Mouse (Mus musculus): ENCODE measurements around the gene Clrn2. TPM values are rescaled to one million over a fixed set of nuclear protein-coding genes. Genes with fewer than 3 reads are reported as not detected.

Gene Clrn2
- total and polyA plus RNA-seq, 3 experiments: 0.33 TPM; not detected in 2

DNA sequence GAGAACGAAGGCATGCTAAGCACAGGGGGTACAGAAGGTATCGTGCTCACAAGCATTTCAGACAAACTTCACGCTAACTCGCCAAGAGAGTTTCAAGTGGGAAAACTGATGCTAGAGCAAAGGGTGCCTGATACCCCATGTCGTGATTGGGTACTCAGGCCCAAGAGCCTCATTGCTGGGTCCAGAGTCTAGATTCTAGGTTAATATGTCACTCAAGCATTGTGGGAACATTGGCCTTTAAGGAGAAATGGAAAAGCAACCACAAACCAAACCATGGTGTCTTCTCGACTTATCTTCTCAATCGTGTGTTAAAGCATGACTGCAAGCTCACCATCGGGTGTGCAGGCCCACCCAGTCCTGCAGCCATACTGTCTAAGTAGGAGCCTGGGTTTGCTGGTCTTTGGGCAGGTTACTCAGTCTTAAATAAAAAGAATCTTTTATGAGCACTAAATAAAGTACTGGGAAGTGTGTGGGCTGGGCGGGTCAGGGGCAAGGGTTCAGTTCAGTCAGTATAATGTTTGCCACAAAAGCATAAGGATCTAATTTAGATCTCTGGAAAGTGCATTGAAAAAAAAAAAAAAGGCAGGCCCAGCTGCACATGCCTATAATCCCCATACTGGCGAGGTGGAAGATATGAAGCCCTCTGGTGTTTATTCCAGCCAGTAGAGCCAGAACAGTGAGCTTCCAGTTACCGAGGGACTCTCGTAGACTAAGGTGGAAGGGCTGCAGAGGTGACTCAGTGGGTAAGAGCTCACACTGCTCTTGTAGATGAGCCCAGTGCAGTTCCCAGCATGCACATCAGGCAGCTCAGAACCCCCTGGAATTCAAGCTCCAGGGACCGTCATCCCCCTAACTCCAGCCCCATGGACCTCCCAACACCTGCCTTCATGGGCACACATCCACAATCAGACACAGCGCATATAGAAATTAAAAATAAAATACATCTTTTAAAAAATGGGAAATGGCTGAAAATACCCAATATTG lies 17.3 kb upstream of the Clrn2 start:
- TF ChIP-seq GATA2 (IDR thresholded peaks at IDR 0.05; ENCODE audit: borderline replicate concordance, low read depth, low read length) (no peak), CTCF (IDR thresholded peaks at IDR 0.05; ENCODE audit: low read depth, low read length) (no peak), GATA1 (IDR thresholded peaks at IDR 0.05; ENCODE audit: borderline replicate concordance, low read length) (no peak), TAL1 (conservative IDR thresholded peaks at IDR 0.05; ENCODE audit: low read depth, low read length) (no peak), POLR2AphosphoS5 (IDR thresholded peaks at IDR 0.05; ENCODE audit: insufficient replicate concordance, low read depth, low read length) (no peak)
- no peaks in the 10 kb centered on the region for H3K4me1 ChIP-seq (ENCODE audit: insufficient read depth, low read depth, low read length)
- DNase-seq (ENCODE audit: low spot score) (no peak), ATAC-seq (ENCODE audit: extremely low read depth, insufficient number of reproducible peaks, low FRiP score, poor library complexity, severe bottlenecking) (no peak)
- no peaks in the 10 kb centered on the region for H3K27me3 ChIP-seq (ENCODE audit: insufficient read depth, low read length)
- H3K9me3 ChIP-seq (replicated peaks): no peaks in the 10 kb centered on the region
- no peak overlapping the region for H3K4me3 ChIP-seq (ENCODE audit: low read depth, low read length)
- peaks cover 89% of the 10 kb centered on the region for H3K36me3 ChIP-seq (replicated peaks)

DNA sequence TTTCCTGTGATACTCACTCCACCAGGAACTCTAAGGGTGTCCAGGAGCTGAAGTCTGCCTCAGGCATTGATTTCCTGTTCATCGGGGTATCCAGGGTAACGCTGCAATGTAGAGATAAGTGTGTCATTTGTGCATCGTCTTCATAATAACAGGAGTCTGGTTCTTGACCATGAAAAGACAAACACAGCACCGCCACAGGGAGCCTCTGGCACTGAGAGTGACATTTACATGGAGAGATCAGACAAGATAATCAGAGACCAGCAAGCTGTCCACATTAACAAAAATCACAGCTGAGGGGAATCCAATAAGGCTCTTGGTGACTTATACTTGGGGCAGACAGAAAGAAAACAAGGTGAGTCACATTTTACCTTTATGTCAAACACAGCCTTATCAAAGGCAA lies 15.7 kb upstream of the Clrn2 start:
- TF ChIP-seq TAL1 (conservative IDR thresholded peaks at IDR 0.05; ENCODE audit: low read depth, low read length): no peak
- no peak for TF ChIP-seq GATA2 (IDR thresholded peaks at IDR 0.05; ENCODE audit: borderline replicate concordance, low read depth, low read length)
- TF ChIP-seq GATA1 (IDR thresholded peaks at IDR 0.05; ENCODE audit: borderline replicate concordance, low read length): no peak
- no peak for TF ChIP-seq POLR2AphosphoS5 (IDR thresholded peaks at IDR 0.05; ENCODE audit: insufficient replicate concordance, low read depth, low read length)
- no peak for TF ChIP-seq CTCF (IDR thresholded peaks at IDR 0.05; ENCODE audit: low read depth, low read length)
- DNase-seq (ENCODE audit: low spot score): no peak
- no peak overlapping the region for H3K4me3 ChIP-seq (ENCODE audit: low read depth, low read length)
- no peak for ATAC-seq (ENCODE audit: extremely low read depth, insufficient number of reproducible peaks, low FRiP score, poor library complexity, severe bottlenecking)
- H3K9me3 ChIP-seq (replicated peaks): no peaks in the 10 kb centered on the region
- H3K27me3 ChIP-seq (ENCODE audit: insufficient read depth, low read length): no peaks in the 10 kb centered on the region
- peaks cover 89% of the 10 kb centered on the region for H3K36me3 ChIP-seq (replicated peaks)
- no peaks in the 10 kb centered on the region for H3K4me1 ChIP-seq (ENCODE audit: insufficient read depth, low read depth, low read length)

DNA sequence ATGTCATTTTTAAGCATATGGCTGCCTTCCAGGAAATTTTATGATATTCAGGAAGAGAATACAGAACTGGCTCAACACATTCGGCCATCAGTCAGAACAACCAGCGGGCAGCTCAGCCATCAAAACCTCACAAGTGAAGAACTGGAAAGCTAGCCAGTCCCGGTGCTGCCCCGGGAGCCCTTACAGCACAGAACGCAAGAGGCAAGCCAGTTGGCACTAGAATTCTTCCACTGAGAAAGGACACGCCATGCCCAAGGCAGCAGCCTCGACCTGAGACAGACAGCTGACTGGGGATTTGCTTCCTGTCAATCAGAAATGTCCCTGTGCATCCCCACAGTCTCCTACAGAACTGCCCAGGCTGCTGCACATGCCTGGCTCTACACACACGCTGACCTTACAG lies 15.2 kb upstream of the Clrn2 start:
- H3K4me1 ChIP-seq (ENCODE audit: insufficient read depth, low read depth, low read length): no peaks in the 10 kb centered on the region
- H3K36me3 ChIP-seq (replicated peaks): peaks cover 87% of the 10 kb centered on the region
- H3K9me3 ChIP-seq (replicated peaks): no peaks in the 10 kb centered on the region
- ATAC-seq (ENCODE audit: extremely low read depth, insufficient number of reproducible peaks, low FRiP score, poor library complexity, severe bottlenecking): no peak
- no peak for DNase-seq (ENCODE audit: low spot score)
- no peaks in the 10 kb centered on the region for H3K27me3 ChIP-seq (ENCODE audit: insufficient read depth, low read length)
- H3K4me3 ChIP-seq (ENCODE audit: low read depth, low read length): no peak overlapping the region
- TF ChIP-seq POLR2AphosphoS5 (IDR thresholded peaks at IDR 0.05; ENCODE audit: insufficient replicate concordance, low read depth, low read length): no peak
- TF ChIP-seq CTCF (IDR thresholded peaks at IDR 0.05; ENCODE audit: low read depth, low read length): no peak
- TF ChIP-seq GATA1 (IDR thresholded peaks at IDR 0.05; ENCODE audit: borderline replicate concordance, low read length): no peak
- no peak for TF ChIP-seq TAL1 (conservative IDR thresholded peaks at IDR 0.05; ENCODE audit: low read depth, low read length)
- no peak for TF ChIP-seq GATA2 (IDR thresholded peaks at IDR 0.05; ENCODE audit: borderline replicate concordance, low read depth, low read length)

DNA sequence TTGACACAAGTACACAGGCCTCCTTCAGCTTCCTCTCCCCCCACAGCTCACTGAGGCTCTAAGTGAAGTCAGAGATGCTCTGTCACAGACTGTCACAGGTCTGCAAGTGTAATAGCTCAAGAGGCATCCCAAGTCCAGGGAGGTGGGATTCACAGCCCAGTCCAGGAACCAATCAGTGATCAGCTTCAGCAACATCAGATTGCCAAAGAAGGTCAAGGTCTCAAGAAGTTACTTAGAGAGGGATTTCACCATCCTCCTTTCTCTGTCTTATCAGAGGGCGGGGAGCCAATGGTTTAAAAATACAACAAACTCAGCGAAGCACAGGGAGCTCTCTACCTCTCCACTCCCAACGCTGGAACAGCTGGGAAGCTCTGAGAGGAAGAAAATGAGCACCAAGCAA lies 12.4 kb upstream of the Clrn2 start:
- Histone ChIP-seq H3K9me3 (replicated peaks) (no peaks in the 10 kb centered on the region), H3K4me3 (ENCODE audit: low read depth, low read length) (no peak overlapping the region), H3K36me3 (replicated peaks) (peaks cover 90% of the 10 kb centered on the region), H3K27me3 (ENCODE audit: insufficient read depth, low read length) (no peaks in the 10 kb centered on the region), H3K4me1 (ENCODE audit: insufficient read depth, low read depth, low read length) (no peaks in the 10 kb centered on the region)
- ATAC-seq (ENCODE audit: extremely low read depth, insufficient number of reproducible peaks, low FRiP score, poor library complexity, severe bottlenecking) (no peak), DNase-seq (ENCODE audit: low spot score) (no peak)
- TF ChIP-seq POLR2AphosphoS5 (IDR thresholded peaks at IDR 0.05; ENCODE audit: insufficient replicate concordance, low read depth, low read length): no peak
- no peak for TF ChIP-seq GATA1 (IDR thresholded peaks at IDR 0.05; ENCODE audit: borderline replicate concordance, low read length)
- TF ChIP-seq GATA2 (IDR thresholded peaks at IDR 0.05; ENCODE audit: borderline replicate concordance, low read depth, low read length): no peak
- TF ChIP-seq TAL1 (conservative IDR thresholded peaks at IDR 0.05; ENCODE audit: low read depth, low read length): no peak
- TF ChIP-seq CTCF (IDR thresholded peaks at IDR 0.05; ENCODE audit: low read depth, low read length): no peak

DNA sequence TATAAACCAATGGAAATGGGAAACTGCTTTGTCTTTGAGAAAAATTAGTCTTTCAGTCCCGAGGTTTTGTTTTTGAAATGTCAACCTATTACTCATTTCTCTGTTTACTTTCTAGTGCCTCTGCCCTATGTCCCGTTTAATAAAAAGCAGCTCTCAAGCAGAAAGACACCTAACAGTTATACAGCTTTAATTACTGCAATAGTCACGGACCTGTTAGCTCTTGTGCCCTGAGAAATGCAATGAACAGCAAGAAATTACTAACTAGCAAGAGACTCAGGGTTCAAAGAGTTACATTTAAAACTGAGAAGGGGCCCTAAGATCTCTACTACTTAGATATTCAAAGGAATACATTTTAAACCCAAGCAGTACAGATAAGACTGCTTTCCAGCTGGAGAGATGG lies 11.8 kb upstream of the Clrn2 start:
- no peaks in the 10 kb centered on the region for H3K27me3 ChIP-seq (ENCODE audit: insufficient read depth, low read length)
- DNase-seq (ENCODE audit: low spot score) (no peak), ATAC-seq (ENCODE audit: extremely low read depth, insufficient number of reproducible peaks, low FRiP score, poor library complexity, severe bottlenecking) (no peak)
- no peaks in the 10 kb centered on the region for H3K9me3 ChIP-seq (replicated peaks)
- no peaks in the 10 kb centered on the region for H3K4me1 ChIP-seq (ENCODE audit: insufficient read depth, low read depth, low read length)
- no peak overlapping the region for H3K4me3 ChIP-seq (ENCODE audit: low read depth, low read length)
- no peak for TF ChIP-seq POLR2AphosphoS5 (IDR thresholded peaks at IDR 0.05; ENCODE audit: insufficient replicate concordance, low read depth, low read length)
- TF ChIP-seq CTCF (IDR thresholded peaks at IDR 0.05; ENCODE audit: low read depth, low read length): no peak
- no peak for TF ChIP-seq TAL1 (conservative IDR thresholded peaks at IDR 0.05; ENCODE audit: low read depth, low read length)
- TF ChIP-seq GATA1 (IDR thresholded peaks at IDR 0.05; ENCODE audit: borderline replicate concordance, low read length): no peak
- TF ChIP-seq GATA2 (IDR thresholded peaks at IDR 0.05; ENCODE audit: borderline replicate concordance, low read depth, low read length): no peak
- H3K36me3 ChIP-seq (replicated peaks): peaks cover 90% of the 10 kb centered on the region

DNA sequence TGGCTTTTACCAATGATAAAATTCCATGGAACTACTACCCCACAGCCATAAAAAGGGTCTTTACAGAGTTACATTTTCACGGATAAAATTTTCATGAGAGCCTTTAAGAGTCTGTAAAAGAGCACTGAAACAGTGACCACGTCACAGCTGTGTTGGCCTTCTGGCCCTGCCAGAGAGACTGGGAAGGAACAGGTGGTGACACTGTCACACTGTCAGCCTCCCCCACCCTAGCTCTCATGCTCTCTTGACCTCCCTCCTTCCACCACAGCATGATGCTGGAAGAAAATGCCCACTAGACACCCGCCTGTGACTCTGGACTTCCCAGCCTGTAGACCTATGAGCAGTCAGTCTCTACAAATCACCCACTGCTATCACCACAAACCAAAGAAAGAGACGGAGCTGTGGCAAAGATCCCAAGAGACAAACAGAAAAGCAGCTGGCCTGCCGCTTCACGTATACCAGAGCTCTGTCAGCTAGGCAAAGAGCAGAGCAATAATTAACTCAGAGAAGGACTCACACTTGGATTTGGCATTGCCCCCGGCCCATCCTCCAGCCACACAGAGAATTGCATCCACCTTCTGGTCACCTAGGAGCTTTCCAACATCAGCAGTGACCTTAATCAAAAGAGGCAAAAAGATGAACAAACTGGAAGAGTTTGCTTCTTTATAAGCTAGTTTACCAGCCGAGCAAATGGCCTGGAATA lies 9.3 kb upstream of the Clrn2 start:
- H3K4me3 ChIP-seq (ENCODE audit: low read depth, low read length): no peak overlapping the region
- DNase-seq (ENCODE audit: low spot score): no peak
- ATAC-seq (ENCODE audit: extremely low read depth, insufficient number of reproducible peaks, low FRiP score, poor library complexity, severe bottlenecking): no peak
- no peaks in the 10 kb centered on the region for H3K9me3 ChIP-seq (replicated peaks)
- TF ChIP-seq GATA2 (IDR thresholded peaks at IDR 0.05; ENCODE audit: borderline replicate concordance, low read depth, low read length) (no peak), CTCF (IDR thresholded peaks at IDR 0.05; ENCODE audit: low read depth, low read length) (no peak), POLR2AphosphoS5 (IDR thresholded peaks at IDR 0.05; ENCODE audit: insufficient replicate concordance, low read depth, low read length) (no peak), GATA1 (IDR thresholded peaks at IDR 0.05; ENCODE audit: borderline replicate concordance, low read length) (no peak), TAL1 (conservative IDR thresholded peaks at IDR 0.05; ENCODE audit: low read depth, low read length) (no peak)
- H3K27me3 ChIP-seq (ENCODE audit: insufficient read depth, low read length): no peaks in the 10 kb centered on the region
- H3K4me1 ChIP-seq (ENCODE audit: insufficient read depth, low read depth, low read length): peaks cover 14% of the 10 kb centered on the region
- H3K36me3 ChIP-seq (replicated peaks): peaks cover 77% of the 10 kb centered on the region

Data from G1E (cell line).